Mouse (Mus musculus) hindbrain, postnatal 0 days (tissue): ENCODE results near the gene Necab3. TPM values are rescaled to one million over a fixed set of nuclear protein-coding genes. Genes with fewer than 3 reads are reported as not detected.

ENCODE experiments used
- ATAC-seq: fragments of 200-750 bp; cut with Nextera tagmentation; 2 replicates; pipeline ENCODE4 v1.8.0; 2017; ENCODE audit warnings: mild to moderate bottlenecking, moderate TSS enrichment, moderate library complexity
- DNase-seq: peaks from one replicate; pipeline ENCODE4 v3.0.0-alpha.2; 2015; ENCODE audit warnings: low spot score
- H3K27ac ChIP-seq: fragments of 300-500 bp; sonication (generic); 2 replicates; pipeline ENCODE4 v1.5.1; 2014; ENCODE audit warnings: mild to moderate bottlenecking
- H3K27me3 ChIP-seq: fragments of 300-500 bp; sonication (generic); 2 replicates; pipeline ENCODE4 v1.6.1; 2014; ENCODE audit warnings: low read length, mixed read lengths; ENCODE audit not compliant: insufficient read depth
- H3K36me3 ChIP-seq: fragments of 300-500 bp; sonication (generic); 2 replicates; pipeline ENCODE4 v1.6.1; 2014; ENCODE audit warnings: low read length, mixed read lengths; ENCODE audit not compliant: insufficient read depth
- H3K4me1 ChIP-seq: fragments of 300-500 bp; sonication (generic); 2 replicates; pipeline ENCODE4 v1.6.1; 2014; ENCODE audit warnings: antibody characterized with exemption, low read length, mixed read lengths; ENCODE audit not compliant: insufficient read depth
- H3K4me2 ChIP-seq: fragments of 300-500 bp; sonication (generic); 2 replicates; pipeline ENCODE4 v1.6.1; 2014; ENCODE audit warnings: low read depth, mild to moderate bottlenecking, low read length, moderate library complexity, mixed read lengths
- H3K4me3 ChIP-seq: fragments of 300-500 bp; sonication (generic); 2 replicates; pipeline ENCODE4 v1.5.1; 2014; ENCODE audit warnings: low read length
- H3K9ac ChIP-seq: fragments of 300-500 bp; sonication (generic); replicated peaks from 2 replicates; pipeline ENCODE4 v1.6.1; 2014; ENCODE audit warnings: mild to moderate bottlenecking, low read length, moderate library complexity, mixed read lengths
- H3K9me3 ChIP-seq: fragments of 300-500 bp; sonication (generic); 2 replicates; pipeline ENCODE4 v1.6.1; 2016; ENCODE audit warnings: low read length, mixed read lengths
- CTCF ChIP-seq: IDR thresholded peaks from 2 replicates; pipeline ENCODE4 v1.5.1; 2016; ENCODE audit warnings: antibody characterized with exemption, control low read depth, low read depth
- WGBS: fragments of 180-500 bp; shearing (Covaris S2); extraction: QIAGEN DNeasy Blood & Tissue Kit; methylation state at CpG from one replicate; pipeline ENCODE4 v1.1.7; 2014; 5-methylcytosine and 5-hydroxymethylcytosine counted together
- polyA plus RNA-seq: library from polyadenylated mRNA; unstranded; fragments of >200 nt; fragmentation: Nextera tagmentation; extraction: Ambion mirVana; gene quantifications from 2 replicates; pipeline ENCODE4 v1.2.1, GENCODE M21; 2015
- total RNA-seq: library from RNA; depleted of rRNA; stranded (reverse); fragments of >200 nt; gene quantifications from 2 replicates; pipeline ENCODE4 v1.2.3, GENCODE M21; 2014; rRNA removed

The Necab3 gene
- total and polyA plus RNA-seq, 2 experiments from 2014 or later = 22.9 to 35.1 TPM

DNA sequence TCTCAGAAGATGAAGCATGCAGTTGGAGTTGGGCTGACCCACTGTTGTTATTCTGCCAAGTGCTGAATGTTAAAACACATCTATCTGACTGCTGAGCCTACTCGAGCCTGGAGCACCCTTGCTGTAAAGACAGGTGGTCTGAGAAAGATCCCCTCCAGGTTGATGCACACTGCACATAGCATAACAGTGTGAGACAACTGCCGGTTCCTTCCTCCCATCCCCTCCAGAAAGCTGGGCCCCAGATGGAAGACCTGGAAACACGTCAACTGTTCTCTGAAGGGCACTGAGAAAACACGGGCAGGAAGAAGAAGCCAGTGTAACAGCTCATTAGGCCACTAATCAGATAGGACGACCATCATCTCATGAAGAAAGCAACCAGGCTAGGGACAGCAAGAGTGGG lies 60.1 kb downstream of the Necab3 start:
- H3K4me3 ChIP-seq = no peak overlapping the region
- no peak overlapping the region for H3K4me2 ChIP-seq
- peaks cover 4% of the 10 kb centered on the region; the same call in 1 of the 2 replicates for H3K4me1 ChIP-seq
- no peaks in the 10 kb centered on the region for H3K27me3 ChIP-seq
- DNase-seq (peak; percentile 46), ATAC-seq (no peak)
- peak overlapping the region; percentile 26; the same call in 1 of the 2 replicates for H3K27ac ChIP-seq
- H3K9me3 ChIP-seq = no peaks in the 10 kb centered on the region
- no peak overlapping the region for H3K9ac ChIP-seq
- TF ChIP-seq CTCF = no peak
- 29% methylated on average over 5 of the region's 5 CpGs for WGBS
- no peaks in the 10 kb centered on the region; the same call in 1 of the 2 replicates for H3K36me3 ChIP-seq

DNA sequence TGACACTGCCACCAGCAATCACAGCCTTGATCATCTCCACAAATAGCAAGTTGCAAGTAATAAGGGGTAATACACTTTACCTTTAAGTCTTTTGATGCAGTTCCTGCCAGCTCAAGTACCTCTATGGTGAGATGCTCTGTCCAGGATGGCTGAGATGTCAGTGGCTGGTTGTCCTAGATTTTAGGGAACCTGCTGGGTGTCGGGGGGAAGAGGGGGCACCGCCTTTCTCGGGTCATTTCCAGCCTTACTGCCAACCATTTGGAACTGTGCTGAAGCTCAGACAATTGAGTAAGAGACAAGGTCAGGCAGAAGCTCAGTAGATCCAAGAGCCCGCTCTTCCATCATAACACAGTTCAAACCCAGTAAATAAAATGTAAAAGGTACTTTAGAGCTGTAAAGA lies 63.7 kb downstream of the Necab3 start:
- Histone ChIP-seq H3K4me3 (no peak overlapping the region), H3K36me3 (no peaks in the 10 kb centered on the region), H3K27ac (no peak overlapping the region), H3K4me2 (no peak overlapping the region), H3K9me3 (no peaks in the 10 kb centered on the region), H3K9ac (no peak overlapping the region), H3K27me3 (no peaks in the 10 kb centered on the region), H3K4me1 (peaks cover 4% of the 10 kb centered on the region; the same call in 1 of the 2 replicates)
- TF ChIP-seq CTCF = no peak
- no peak for ATAC-seq
- DNase-seq = no peak
- WGBS = 96% methylated on average over 4 of the region's 4 CpGs

Other genes starting within 250 kb of the Necab3 start
- gene Cdk5rap1, start 185.9 kb downstream of the Necab3 start, total RNA-seq = 9.6 and 13.2 TPM in 2 replicates
- 5.0 and 6.6 TPM in 2 replicates for gene Cdk5rap1, start 185.9 kb downstream of the Necab3 start, polyA plus RNA-seq
- 40.4 and 41.1 TPM in 2 replicates for gene Snta1, start 150.8 kb downstream of the Necab3 start, total RNA-seq
- gene Snta1, start 150.8 kb downstream of the Necab3 start, polyA plus RNA-seq = 20.0 and 20.1 TPM in 2 replicates
- 48.3 and 51.7 TPM in 2 replicates for gene Cbfa2t2, start 122.4 kb downstream of the Necab3 start, total RNA-seq
- gene Cbfa2t2, start 122.4 kb downstream of the Necab3 start, polyA plus RNA-seq = 31.6 and 33.4 TPM in 2 replicates
- 0.90 and 1.9 TPM in 2 replicates for gene 1700003F12Rik, start 11.8 kb downstream of the Necab3 start, total RNA-seq
- gene 1700003F12Rik, start 11.8 kb downstream of the Necab3 start, polyA plus RNA-seq = 3.9 and 4.0 TPM in 2 replicates
- gene Actl10, start 7.1 kb downstream of the Necab3 start, total RNA-seq = 0.52 TPM in 1 of 2 replicates, not detected in the other
- gene Actl10, start 7.1 kb downstream of the Necab3 start, polyA plus RNA-seq = 0.23 TPM in 1 of 2 replicates, not detected in the other
- gene E2f1, start 11.0 kb upstream of the Necab3 start, total RNA-seq = 6.3 and 6.7 TPM in 2 replicates
- gene E2f1, start 11.0 kb upstream of the Necab3 start, polyA plus RNA-seq = 8.4 and 8.7 TPM in 2 replicates
- gene Pxmp4, start 44.8 kb upstream of the Necab3 start, total RNA-seq = 24.8 and 31.1 TPM in 2 replicates
- 21.9 and 24.1 TPM in 2 replicates for gene Pxmp4, start 44.8 kb upstream of the Necab3 start, polyA plus RNA-seq
- gene Zfp341, start 54.4 kb upstream of the Necab3 start, total RNA-seq = 7.0 and 8.5 TPM in 2 replicates
- gene Zfp341, start 54.4 kb upstream of the Necab3 start, polyA plus RNA-seq = 1.5 and 1.6 TPM in 2 replicates
- gene 4930519P11Rik, start 54.5 kb upstream of the Necab3 start, total RNA-seq = not detected in 2 replicates
- gene 4930519P11Rik, start 54.5 kb upstream of the Necab3 start, polyA plus RNA-seq = 0.54 TPM in 1 of 2 replicates, not detected in the other
- 113 and 151 TPM in 2 replicates for gene Chmp4b, start 92.8 kb upstream of the Necab3 start, total RNA-seq
- gene Chmp4b, start 92.8 kb upstream of the Necab3 start, polyA plus RNA-seq = 35.9 and 36.5 TPM in 2 replicates
- not detected in 2 replicates for gene Gm14214, start 211.1 kb upstream of the Necab3 start, total RNA-seq
- gene Gm14214, start 211.1 kb upstream of the Necab3 start, polyA plus RNA-seq = not detected in 2 replicates
- 180 and 199 TPM in 2 replicates for gene Raly, start 232.2 kb upstream of the Necab3 start, total RNA-seq
- gene Raly, start 232.2 kb upstream of the Necab3 start, polyA plus RNA-seq = 22.4 and 25.5 TPM in 2 replicates
- 1.3 TPM in 1 of 2 replicates, not detected in the other for gene a, start 232.5 kb upstream of the Necab3 start, total RNA-seq
- 0.85 and 1.6 TPM in 2 replicates for gene a, start 232.5 kb upstream of the Necab3 start, polyA plus RNA-seq